Mouse (Mus musculus) gastrocnemius, postnatal 14 days (tissue): ENCODE measurements at regions not wholly inside any gene's neighbourhood (a gene's known extent, or its start where the extent isn't known, plus 50 kb on each side); places are given as distances from the start of the nearest gene placed in this dataset.

Experiments
- DNase-seq: peaks from one replicate; pipeline ENCODE4 v3.0.0; 2021; ENCODE audit warnings: mixed read lengths
- intact Hi-C: fragments of 180-260 bp; cut with DNase I; formaldehyde crosslinking; loops from one replicate; pipeline ENCODE4 v1.15.1; 2025; ENCODE audit warnings: low total_unique reads

GRCm38 (mm10) chr10:74722971-74723370 is 244.0 kb upstream of the Gnaz start:
- no peak for DNase-seq
- intact Hi-C loops: no loop called here

- intact Hi-C loops: no loop called here
- no peak for DNase-seq
These were observed 217.5 kb upstream of the Gnaz start for GRCm38 (mm10) chr10:74749446-74749845.

- intact Hi-C loops: no loop called here
- DNase-seq: no peak
These were observed 216.1 kb upstream of the Gnaz start for GRCm38 (mm10) chr10:74750879-74751278.

GRCm38 (mm10) chr10:74760734-74761133 is 206.2 kb upstream of the Gnaz start:
- no peak for DNase-seq
- intact Hi-C loops: no loop called here

GRCm38 (mm10) chr10:74789245-74789644 is 177.7 kb upstream of the Gnaz start:
- DNase-seq: no peak
- intact Hi-C loops: no loop called here

GRCm38 (mm10) chr10:74789987-74790386 is 177.0 kb upstream of the Gnaz start:
- DNase-seq: no peak
- intact Hi-C loops: no loop called here

GRCm38 (mm10) chr10:74823395-74823794 is 143.6 kb upstream of the Gnaz start:
- intact Hi-C loops: no loop called here
- DNase-seq: no peak

GRCm38 (mm10) chr10:74834359-74834758 is 132.6 kb upstream of the Gnaz start:
- intact Hi-C loops: no loop called here
- DNase-seq: no peak

- peak; percentile 50 for DNase-seq
- intact Hi-C loops: no loop called here
These were observed 118.6 kb upstream of the Gnaz start for GRCm38 (mm10) chr10:74848372-74848771.

GRCm38 (mm10) chr10:74854991-74855664 is 111.8 kb upstream of the Gnaz start:
- intact Hi-C loops: no loop called here
- no peak for DNase-seq
